Mouse (Mus musculus) CH12.LX (cell line): Measurements from ENCODE around the gene Dhx33. TPM values are rescaled to one million over a fixed set of nuclear protein-coding genes. Genes with fewer than 3 reads are reported as not detected.

ENCODE experiments used
- DNase-seq: peaks from one replicate; pipeline ENCODE4 v3.0.0-alpha.2; 2013; ENCODE audit errors: extremely low read depth
- H3K27ac ChIP-seq: 2 replicates; pipeline ENCODE4 v1.5.1; 2012; ENCODE audit warnings: low read depth, mild to moderate bottlenecking, control low read depth, moderate library complexity; ENCODE audit not compliant: insufficient read depth
- H3K27me3 ChIP-seq: replicated peaks from 2 replicates; pipeline ENCODE3; 2012; ENCODE audit warnings: inconsistent platforms
- H3K36me3 ChIP-seq, 2 experiments: replicated peaks in 1 of 2; 2 replicates each; pipeline versions ENCODE3 to v1.6.1; 2012; ENCODE audit warnings: inconsistent platforms in 1 of 2, low read length in 1 of 2, mild to moderate bottlenecking in 1 of 2, mixed read lengths in 1 of 2, moderate library complexity in 1 of 2; ENCODE audit not compliant: control insufficient read depth in 1 of 2, insufficient read depth in 1 of 2
- H3K4me1 ChIP-seq, 2 experiments: 2 replicates each; pipeline ENCODE4 v1.6.1; 2012; ENCODE audit warnings: inconsistent platforms in 1 of 2, moderate library complexity in 1 of 2; ENCODE audit not compliant: insufficient read depth in 2 of 2, control insufficient read depth in 1 of 2
- H3K4me2 ChIP-seq: 2 replicates; pipeline ENCODE4 v1.6.1; 2012; ENCODE audit warnings: low read depth, mild to moderate bottlenecking, control low read depth; ENCODE audit not compliant: poor library complexity, insufficient read depth, severe bottlenecking
- H3K4me3 ChIP-seq, 3 experiments: fragments of 150-350 bp in 1 of 3; sonication (generic) in 1 of 3; replicated peaks in 1 of 3; 2 replicates each; pipeline versions ENCODE3 to v1.5.1; 2011 to 2012; ENCODE audit warnings: low read depth in 2 of 3, low read length in 2 of 3, mild to moderate bottlenecking in 2 of 3, moderate library complexity in 2 of 3, control low read depth in 1 of 3, improper control_type of control experiment in 1 of 3, inconsistent platforms in 1 of 3, mixed read lengths in 1 of 3; ENCODE audit not compliant: poor library complexity in 1 of 3
- H3K79me2 ChIP-seq: replicated peaks from 2 replicates; pipeline ENCODE4 v1.6.1; 2012; ENCODE audit warnings: mild to moderate bottlenecking, moderate library complexity; ENCODE audit not compliant: control insufficient read depth, poor library complexity, insufficient read depth, severe bottlenecking; ENCODE audit errors: extremely low read depth
- H3K9ac ChIP-seq: 2 replicates; pipeline ENCODE4 v1.6.1; 2012; ENCODE audit warnings: low read depth, mild to moderate bottlenecking, control low read depth, moderate library complexity; ENCODE audit not compliant: insufficient read depth
- H3K9me3 ChIP-seq: replicated peaks from 2 replicates; pipeline ENCODE3; 2012; ENCODE audit warnings: low read length, inconsistent platforms, mixed read lengths
- BHLHE40 ChIP-seq: IDR thresholded peaks from 2 replicates; pipeline ENCODE4 v1.6.1; 2011; ENCODE audit warnings: mild to moderate bottlenecking, low read depth, low read length, improper control_type of control experiment
- CHD2 ChIP-seq: IDR thresholded peaks from 2 replicates; pipeline ENCODE4 v1.6.1; 2011; ENCODE audit warnings: low read length, improper control_type of control experiment
- CTCF ChIP-seq, 2 experiments: IDR thresholded peaks in 1 of 2; conservative IDR thresholded peaks in 1 of 2; 2 replicates each; pipeline ENCODE4 v1.5.1; 2011 to 2012; ENCODE audit warnings: low read depth in 2 of 2, low read length in 2 of 2, improper control_type of control experiment in 1 of 2, inconsistent platforms in 1 of 2, mild to moderate bottlenecking in 1 of 2, moderate library complexity in 1 of 2
- E2F4 ChIP-seq: IDR thresholded peaks from 2 replicates; pipeline ENCODE4 v1.6.1; 2011; ENCODE audit warnings: low read depth, low read length, improper control_type of control experiment; ENCODE audit not compliant: insufficient replicate concordance
- EP300 ChIP-seq: IDR thresholded peaks from 2 replicates; pipeline ENCODE4 v1.6.1; 2011; ENCODE audit warnings: low read length, improper control_type of control experiment
- ETS1 ChIP-seq: conservative IDR thresholded peaks from 2 replicates; pipeline ENCODE4 v1.6.1; 2012; ENCODE audit warnings: low read depth, mild to moderate bottlenecking, inconsistent platforms, low read length, improper control_type of control experiment, moderate library complexity
- GABPA ChIP-seq: IDR thresholded peaks from 2 replicates; pipeline ENCODE4 v1.6.1; 2012; ENCODE audit warnings: low read depth, low read length, improper control_type of control experiment, inconsistent platforms; ENCODE audit not compliant: insufficient replicate concordance
- HCFC1 ChIP-seq: IDR thresholded peaks from 2 replicates; pipeline ENCODE4 v1.6.1; 2012; ENCODE audit warnings: low read depth, mild to moderate bottlenecking, inconsistent platforms, low read length, improper control_type of control experiment
- IRF4 ChIP-seq: IDR thresholded peaks from 2 replicates; pipeline ENCODE4 v1.6.1; 2014; ENCODE audit warnings: low read depth, mild to moderate bottlenecking, inconsistent platforms, low read length, improper control_type of control experiment
- JUN ChIP-seq: IDR thresholded peaks from 2 replicates; pipeline ENCODE4 v1.6.1; 2011; ENCODE audit warnings: low read depth, mild to moderate bottlenecking, low read length, improper control_type of control experiment, moderate library complexity; ENCODE audit not compliant: insufficient read depth
- MAFK ChIP-seq: IDR thresholded peaks from 2 replicates; pipeline ENCODE4 v1.6.1; 2011; ENCODE audit warnings: low read length, improper control_type of control experiment; ENCODE audit not compliant: insufficient replicate concordance
- MAX ChIP-seq: IDR thresholded peaks from 2 replicates; pipeline ENCODE4 v1.6.1; 2011; ENCODE audit warnings: low read length, improper control_type of control experiment
- MAZ ChIP-seq: IDR thresholded peaks from 2 replicates; pipeline ENCODE4 v1.6.1; 2012; ENCODE audit warnings: low read depth, mild to moderate bottlenecking, inconsistent platforms, low read length, improper control_type of control experiment, moderate library complexity
- MEF2A ChIP-seq: IDR thresholded peaks from 2 replicates; pipeline ENCODE4 v1.6.1; 2014; ENCODE audit warnings: low read depth, mild to moderate bottlenecking, inconsistent platforms, low read length, improper control_type of control experiment, borderline replicate concordance
- MYC ChIP-seq: IDR thresholded peaks from 2 replicates; pipeline ENCODE4 v1.6.1; 2011; ENCODE audit warnings: low read depth, mild to moderate bottlenecking, improper control_type of control experiment, low read length
- NELFE ChIP-seq: IDR thresholded peaks from 2 replicates; pipeline ENCODE4 v1.6.1; 2011; ENCODE audit warnings: low read depth, low read length, improper control_type of control experiment
- NRF1 ChIP-seq: IDR thresholded peaks from 2 replicates; pipeline ENCODE4 v1.6.1; 2014; ENCODE audit warnings: low read depth, mild to moderate bottlenecking, inconsistent platforms, low read length, improper control_type of control experiment, moderate library complexity
- PAX5 ChIP-seq: IDR thresholded peaks from 2 replicates; pipeline ENCODE4 v1.6.1; 2012; ENCODE audit warnings: low read length, inconsistent platforms, mixed read lengths
- POLR2A ChIP-seq: IDR thresholded peaks from 2 replicates; pipeline ENCODE4 v1.6.1; 2011; ENCODE audit warnings: low read depth, mild to moderate bottlenecking, improper control_type of control experiment, low read length
- POLR2AphosphoS2 ChIP-seq: IDR thresholded peaks from 2 replicates; pipeline ENCODE4 v1.6.1; 2011; ENCODE audit warnings: low read depth, low read length, improper control_type of control experiment
- RAD21 ChIP-seq: IDR thresholded peaks from 2 replicates; pipeline ENCODE4 v1.6.1; 2011; ENCODE audit warnings: low read depth, mild to moderate bottlenecking, low read length, improper control_type of control experiment, moderate library complexity
- RCOR1 ChIP-seq: conservative IDR thresholded peaks from 2 replicates; pipeline ENCODE4 v1.6.1; 2012; ENCODE audit warnings: low read depth, mild to moderate bottlenecking, inconsistent platforms, low read length, improper control_type of control experiment
- SIN3A ChIP-seq: IDR thresholded peaks from 2 replicates; pipeline ENCODE4 v1.6.1; 2012; ENCODE audit warnings: low read length, improper control_type of control experiment, inconsistent platforms
- SMC3 ChIP-seq: IDR thresholded peaks from 2 replicates; pipeline ENCODE4 v1.6.1; 2011; ENCODE audit warnings: low read depth, low read length, improper control_type of control experiment
- TBP ChIP-seq: conservative IDR thresholded peaks from 2 replicates; pipeline ENCODE4 v1.6.1; 2011; ENCODE audit warnings: low read depth, low read length, improper control_type of control experiment
- TCF12 ChIP-seq: IDR thresholded peaks from 2 replicates; pipeline ENCODE4 v1.6.1; 2014; ENCODE audit warnings: low read depth, mild to moderate bottlenecking, inconsistent platforms, low read length, improper control_type of control experiment
- UBTF ChIP-seq: IDR thresholded peaks from 2 replicates; pipeline ENCODE4 v1.6.1; 2012; ENCODE audit warnings: low read depth, mild to moderate bottlenecking, inconsistent platforms, low read length, improper control_type of control experiment, moderate library complexity
- USF1 ChIP-seq: IDR thresholded peaks from 2 replicates; pipeline ENCODE4 v1.6.1; 2014; ENCODE audit warnings: low read depth, mild to moderate bottlenecking, inconsistent platforms, low read length, improper control_type of control experiment
- dilution Hi-C: fragments of 300-500 bp; cut with MboI; formaldehyde crosslinking; loops from 2 replicates; pipeline ENCODE4 v1.14.3; 2020; ENCODE audit warnings: low sequenced_read_pairs; ENCODE audit not compliant: extremely low pct_unique_long_range_greater_than_20kb, extremely low pct_ligation_motif_present
- in situ Hi-C: fragments of 300-500 bp; cut with MboI; formaldehyde crosslinking; loops from 3 replicates; pipeline ENCODE4 v1.14.3; 2019; ENCODE audit warnings: low sequenced_read_pairs, low pct_ligation_motif_present, low pct_unique_long_range_greater_than_20kb, mixed read lengths
- polyA plus RNA-seq: library from polyadenylated mRNA; unstranded; fragments of >175 nt; gene quantifications from 2 replicates; pipeline ENCODE4 v1.2.1, GENCODE M21; 2012; ENCODE audit warnings: low read depth; ENCODE audit not compliant: insufficient read length
- total RNA-seq, 2 experiments: library from RNA; depleted of rRNA; stranded (reverse); fragments of 300-350 nt in 1 of 2; fragments of >200 nt in 1 of 2; gene quantifications; 2 replicates each; pipeline ENCODE4 v1.2.3; 2012 to 2014

The Dhx33 gene
- total and polyA plus RNA-seq, 3 experiments, result 34.4 to 55.9 (median 43.0) TPM

- dilution Hi-C loops, result no loop called here
- Histone ChIP-seq H3K4me2 (no peak overlapping the region), H3K27ac (no peak overlapping the region), H3K79me2 (peaks cover 15% of the 10 kb centered on the region), H3K9me3 (peaks cover 3% of the 10 kb centered on the region), H3K4me3 (no peak overlapping the region), H3K4me1 (peaks cover 6 to 34% of the 10 kb centered on the region in 2 experiments), H3K36me3 (peaks cover 69 to 85% of the 10 kb centered on the region in 2 experiments), H3K9ac (no peak overlapping the region), H3K27me3 (no peaks in the 10 kb centered on the region)
- DNase-seq, result no peak
- in situ Hi-C loops, result no loop called here
- no peak for TF ChIP-seq BHLHE40
- TF ChIP-seq POLR2AphosphoS2, result no peak
- TF ChIP-seq MAZ, result no peak
- no peak for TF ChIP-seq TBP
- no peak for TF ChIP-seq NELFE
- no peak for TF ChIP-seq TCF12
- TF ChIP-seq RCOR1, result no peak
- no peak for TF ChIP-seq GABPA
- no peak for TF ChIP-seq MEF2A
- no peak for TF ChIP-seq SMC3
- no peak for TF ChIP-seq CHD2
- no peak for TF ChIP-seq JUN
- TF ChIP-seq USF1, result no peak
- no peak for TF ChIP-seq MYC
- no peak for TF ChIP-seq PAX5
These were observed 29.0 kb downstream of the Dhx33 start for GRCm38 (mm10) chr11:70975193-70975592.

- no peak overlapping the region for H3K4me3 ChIP-seq
- no peak overlapping the region for H3K27ac ChIP-seq
- no peaks in the 10 kb centered on the region for H3K27me3 ChIP-seq
- peaks cover 3% of the 10 kb centered on the region for H3K9me3 ChIP-seq
- peaks cover 56 to 73% of the 10 kb centered on the region in 2 experiments for H3K36me3 ChIP-seq
- in situ Hi-C loops (no loop called here), dilution Hi-C loops (no loop called here)
- H3K79me2 ChIP-seq, result peaks cover 10% of the 10 kb centered on the region
- TF ChIP-seq USF1 (no peak), HCFC1 (no peak), RAD21 (peak; percentile 8), CTCF (conservative IDR thresholded peaks at IDR 0.05 in 1 of 2, IDR thresholded peaks at IDR 0.05 in 1 of 2; ENCODE audit: low read depth in 2 of 2, low read length in 2 of 2) (peak; percentile 61 to 62), MYC (peak; percentile 40; the same call in 1 of the 2 replicates), SMC3 (peak; percentile 32; the same call in 1 of the 2 replicates), SIN3A (no peak), MAX (no peak), EP300 (no peak), POLR2A (no peak), ETS1 (no peak), MAFK (no peak), E2F4 (no peak), POLR2AphosphoS2 (no peak), TBP (no peak), IRF4 (no peak), CHD2 (no peak), BHLHE40 (no peak), PAX5 (no peak), UBTF (no peak), GABPA (no peak), NRF1 (no peak), NELFE (no peak)
- DNase-seq, result peak; percentile 56
- no peak overlapping the region for H3K4me2 ChIP-seq
- H3K4me1 ChIP-seq, result peaks cover 3 to 22% of the 10 kb centered on the region in 2 experiments; a peak in 3 of 4 replicates
- no peak overlapping the region for H3K9ac ChIP-seq
These were observed 30.3 kb downstream of the Dhx33 start for GRCm38 (mm10) chr11:70973947-70974346.
